Mouse (Mus musculus) forebrain, embryonic 12.5 days (tissue): ENCODE measurements around the gene Nsmce1. TPM values are rescaled to one million over a fixed set of nuclear protein-coding genes. Genes with fewer than 3 reads are reported as not detected.

Experiments used
- ATAC-seq: fragments of 200-750 bp; cut with Nextera tagmentation; 2 replicates; pipeline ENCODE4 v1.8.0; 2017; ENCODE audit warnings: moderate TSS enrichment; ENCODE audit not compliant: low FRiP score
- H3K27ac ChIP-seq: fragments of 300-500 bp; sonication (generic); 2 replicates; pipeline ENCODE4 v1.5.1; 2016; ENCODE audit warnings: mild to moderate bottlenecking
- H3K27me3 ChIP-seq: fragments of 300-500 bp; sonication (generic); 2 replicates; pipeline ENCODE4 v1.6.1; 2016; ENCODE audit warnings: mild to moderate bottlenecking
- H3K36me3 ChIP-seq: fragments of 300-500 bp; sonication (generic); replicated peaks from 2 replicates; pipeline ENCODE4 v1.6.1; 2016; ENCODE audit warnings: mild to moderate bottlenecking
- H3K4me1 ChIP-seq: fragments of 300-500 bp; sonication (generic); 2 replicates; pipeline ENCODE4 v1.6.1; 2016
- H3K4me2 ChIP-seq: fragments of 300-500 bp; sonication (generic); 2 replicates; pipeline ENCODE4 v1.6.1; 2016; ENCODE audit warnings: mild to moderate bottlenecking, moderate library complexity
- H3K4me3 ChIP-seq: fragments of 300-500 bp; sonication (generic); replicated peaks from 2 replicates; pipeline ENCODE4 v1.5.1; 2016; ENCODE audit warnings: mild to moderate bottlenecking
- H3K9ac ChIP-seq: fragments of 300-500 bp; sonication (generic); 2 replicates; pipeline ENCODE4 v1.6.1; 2016; ENCODE audit warnings: mild to moderate bottlenecking
- H3K9me3 ChIP-seq: fragments of 300-500 bp; sonication (generic); 2 replicates; pipeline ENCODE4 v1.6.1; 2016
- WGBS: fragments of 180-500 bp; shearing (Covaris S2); methylation state at CpG from one replicate; pipeline ENCODE4 v1.1.7; 2016; 5-methylcytosine and 5-hydroxymethylcytosine counted together
- polyA plus RNA-seq: library from polyadenylated mRNA; unstranded; fragments of >200 nt; fragmentation: Nextera tagmentation; extraction: Ambion mirVana; gene quantifications from 2 replicates; pipeline ENCODE4 v1.2.1, GENCODE M21; 2016

Nsmce1 gene
- polyA plus RNA-seq, 1 experiment from 2014 or later: 113 TPM

GRCm38 (mm10) chr7:125507279-125507678 lies 15.9 kb upstream of the Nsmce1 start:
- no peaks in the 10 kb centered on the region for H3K4me1 ChIP-seq
- H3K4me2 ChIP-seq: no peak overlapping the region
- no peaks in the 10 kb centered on the region for H3K9me3 ChIP-seq
- no peak for ATAC-seq
- no peaks in the 10 kb centered on the region for H3K27me3 ChIP-seq
- H3K9ac ChIP-seq: no peak overlapping the region
- H3K36me3 ChIP-seq: no peaks in the 10 kb centered on the region
- WGBS: 91% methylated on average over 2 of the region's 2 CpGs
- H3K4me3 ChIP-seq: no peak overlapping the region
- H3K27ac ChIP-seq: no peak overlapping the region

- H3K27ac ChIP-seq: no peak overlapping the region
- WGBS: 84% methylated on average over 10 of the region's 10 CpGs
These were observed 14.2 kb upstream of the Nsmce1 start for GRCm38 (mm10) chr7:125505568-125505967.

GRCm38 (mm10) chr7:125504618-125505017 lies 13.2 kb upstream of the Nsmce1 start:
- ATAC-seq: no peak
- H3K36me3 ChIP-seq: no peaks in the 10 kb centered on the region
- H3K27ac ChIP-seq: no peak overlapping the region
- H3K4me2 ChIP-seq: no peak overlapping the region
- no peak overlapping the region for H3K4me3 ChIP-seq
- WGBS: 87% methylated on average over 5 of the region's 5 CpGs
- no peaks in the 10 kb centered on the region; the same call in 1 of the 2 replicates for H3K4me1 ChIP-seq
- H3K9ac ChIP-seq: no peak overlapping the region
- no peaks in the 10 kb centered on the region for H3K9me3 ChIP-seq
- no peaks in the 10 kb centered on the region for H3K27me3 ChIP-seq

More at GRCm38 (mm10) chr7:125505568-125505967, 14.2 kb upstream of the Nsmce1 start:
- Histone ChIP-seq H3K36me3 (no peaks in the 10 kb centered on the region), H3K4me2 (no peak overlapping the region), H3K9ac (no peak overlapping the region), H3K27me3 (no peaks in the 10 kb centered on the region), H3K4me1 (no peaks in the 10 kb centered on the region), H3K9me3 (no peaks in the 10 kb centered on the region), H3K4me3 (no peak overlapping the region)
- no peak for ATAC-seq

- Histone ChIP-seq H3K4me1 (no peaks in the 10 kb centered on the region; the same call in 1 of the 2 replicates), H3K9me3 (no peaks in the 10 kb centered on the region), H3K36me3 (no peaks in the 10 kb centered on the region), H3K27me3 (no peaks in the 10 kb centered on the region), H3K4me2 (no peak overlapping the region), H3K27ac (no peak overlapping the region), H3K9ac (no peak overlapping the region), H3K4me3 (no peak overlapping the region)
- 79% methylated on average over 5 of the region's 5 CpGs for WGBS
- no peak for ATAC-seq
These were observed 12.1 kb upstream of the Nsmce1 start for GRCm38 (mm10) chr7:125503374-125504092.

- Histone ChIP-seq H3K4me2 (no peak overlapping the region), H3K4me3 (no peak overlapping the region), H3K27me3 (no peaks in the 10 kb centered on the region), H3K9me3 (no peaks in the 10 kb centered on the region), H3K9ac (no peak overlapping the region), H3K27ac (no peak overlapping the region), H3K4me1 (no peaks in the 10 kb centered on the region; the same call in 1 of the 2 replicates), H3K36me3 (no peaks in the 10 kb centered on the region)
- no peak for ATAC-seq
- 88% methylated on average over 7 of the region's 7 CpGs for WGBS
These were observed 9.5 kb upstream of the Nsmce1 start for GRCm38 (mm10) chr7:125500879-125501278.

- Histone ChIP-seq H3K36me3 (no peaks in the 10 kb centered on the region), H3K9ac (no peak overlapping the region), H3K4me1 (no peaks in the 10 kb centered on the region; the same call in 1 of the 2 replicates), H3K27ac (no peak overlapping the region), H3K4me2 (no peak overlapping the region), H3K27me3 (no peaks in the 10 kb centered on the region), H3K4me3 (no peak overlapping the region), H3K9me3 (no peaks in the 10 kb centered on the region)
- 84% methylated on average over 13 of the region's 13 CpGs for WGBS
- ATAC-seq: no peak
These were observed 8.8 kb upstream of the Nsmce1 start for GRCm38 (mm10) chr7:125499927-125500868.

- H3K27me3 ChIP-seq: peaks cover 8% of the 10 kb centered on the region; the same call in 1 of the 2 replicates
- peaks cover 7% of the 10 kb centered on the region for H3K4me1 ChIP-seq
- no peak overlapping the region for H3K4me3 ChIP-seq
- H3K9ac ChIP-seq: no peak overlapping the region
- H3K27ac ChIP-seq: no peak overlapping the region
- H3K4me2 ChIP-seq: no peak overlapping the region
- no peaks in the 10 kb centered on the region for H3K9me3 ChIP-seq
- 81% methylated on average over 6 of the region's 6 CpGs for WGBS
- ATAC-seq: no peak
- H3K36me3 ChIP-seq: no peaks in the 10 kb centered on the region
These were observed 4.6 kb upstream of the Nsmce1 start for GRCm38 (mm10) chr7:125495864-125496440.

GRCm38 (mm10) chr7:125492551-125492950 lies 1.2 kb upstream of the Nsmce1 start:
- no peak overlapping the region for H3K27ac ChIP-seq
- no peak for ATAC-seq
- WGBS: 84% methylated on average over 6 of the region's 6 CpGs

GRCm38 (mm10) chr7:125491760-125492159 lies 364 bp upstream of the Nsmce1 start:
- H3K4me2 ChIP-seq: peak overlapping the region; percentile 69
- peak overlapping the region; percentile 55 for H3K4me3 ChIP-seq
- 22% methylated on average over 12 of the region's 12 CpGs for WGBS
- no peaks in the 10 kb centered on the region for H3K9me3 ChIP-seq
- H3K9ac ChIP-seq: peak overlapping the region; percentile 76
- peak overlapping the region; percentile 85 for H3K27ac ChIP-seq
- peaks cover 8% of the 10 kb centered on the region; the same call in 1 of the 2 replicates for H3K27me3 ChIP-seq
- H3K36me3 ChIP-seq: no peaks in the 10 kb centered on the region
- peaks cover 21% of the 10 kb centered on the region for H3K4me1 ChIP-seq
- ATAC-seq: 0 out of 2 replicates have a peak, but pooled peaks have one; percentile 13

More at GRCm38 (mm10) chr7:125492551-125492950, 1.2 kb upstream of the Nsmce1 start:
- no peak overlapping the region for H3K4me2 ChIP-seq
- peaks cover 8% of the 10 kb centered on the region; the same call in 1 of the 2 replicates for H3K27me3 ChIP-seq
- no peak overlapping the region for H3K4me3 ChIP-seq
- H3K9me3 ChIP-seq: no peaks in the 10 kb centered on the region
- no peaks in the 10 kb centered on the region for H3K36me3 ChIP-seq
- H3K4me1 ChIP-seq: peaks cover 21% of the 10 kb centered on the region
- H3K9ac ChIP-seq: no peak overlapping the region

- Histone ChIP-seq H3K9ac (0 out of 2 replicates have a peak overlapping the region, but pooled peaks have one; percentile 14), H3K27ac (no peak overlapping the region), H3K4me2 (no peak overlapping the region), H3K4me1 (peaks cover 21% of the 10 kb centered on the region), H3K27me3 (peaks cover 7% of the 10 kb centered on the region; the same call in 1 of the 2 replicates), H3K36me3 (peaks cover 7% of the 10 kb centered on the region), H3K9me3 (no peaks in the 10 kb centered on the region), H3K4me3 (no peak overlapping the region)
- 91% methylated on average over 2 of the region's 2 CpGs for WGBS
- ATAC-seq: no peak
These were observed 1.8 kb downstream of the Nsmce1 start for GRCm38 (mm10) chr7:125489636-125490035.

- peak overlapping the region; percentile 12; the same call in 1 of the 2 replicates for H3K9ac ChIP-seq
- WGBS: 84% methylated on average over 6 of the region's 6 CpGs
These were observed 2.7 kb downstream of the Nsmce1 start for GRCm38 (mm10) chr7:125488706-125489105.

GRCm38 (mm10) chr7:125487126-125487525 lies 4.3 kb downstream of the Nsmce1 start:
- no peak for ATAC-seq
- Histone ChIP-seq H3K4me3 (no peak overlapping the region), H3K4me2 (no peak overlapping the region), H3K27ac (no peak overlapping the region), H3K4me1 (peaks cover 19% of the 10 kb centered on the region), H3K27me3 (no peaks in the 10 kb centered on the region), H3K36me3 (peaks cover 24% of the 10 kb centered on the region), H3K9ac (no peak overlapping the region), H3K9me3 (no peaks in the 10 kb centered on the region)
- 89% methylated on average over 10 of the region's 10 CpGs for WGBS

More at GRCm38 (mm10) chr7:125488706-125489105, 2.7 kb downstream of the Nsmce1 start:
- Histone ChIP-seq H3K4me1 (peaks cover 21% of the 10 kb centered on the region), H3K27me3 (no peaks in the 10 kb centered on the region), H3K4me3 (no peak overlapping the region), H3K9me3 (no peaks in the 10 kb centered on the region), H3K27ac (no peak overlapping the region), H3K36me3 (peaks cover 16% of the 10 kb centered on the region), H3K4me2 (no peak overlapping the region)
- no peak for ATAC-seq
